16 mouse cellular contexts compared by ENCODE assay signal in genomic region chr15:12907962-12908719, GRCm38 (mm10).
A peak's percentile ranks its signal among the peaks of the same experiment; 100 is the strongest.
DNase-seq lines count a peak whose midpoint lies in the region; ATAC-seq lines count a peak whose summit lies in the region.
"Had no signal": no experiment of that assay in that cellular context is flagged by ENCODE, and none has a peak within 500 bp of the region (broad histone marks: within the 10 kb centered on the region; RNA-seq: fewer than 3 reads in every experiment).

No protein-coding gene starts in this region.

- ATAC-seq in heart, embryonic 14.5 days (ENCODE audit: insufficient number of reproducible peaks, insufficient read depth, low FRiP score, low read depth): peak; percentile 67
- ATAC-seq in liver, embryonic 12.5 days: peak; percentile 79
- ATAC-seq in granulocyte monocyte progenitor cell, adult 5-6 weeks (replicated peaks; ENCODE audit: poor library complexity, severe bottlenecking): no peak
- ATAC-seq: Patski had no signal

- peaks cover 9 to 22% of the 10 kb centered on the region in 2 experiments for H3K4me1 ChIP-seq in heart, embryonic 14.5 days (ENCODE audit: control insufficient read depth in 2 of 2, insufficient read depth in 2 of 2, low read length in 2 of 2)
- peaks cover 12% of the 10 kb centered on the region for H3K4me1 ChIP-seq in liver, embryonic 12.5 days

- no peaks in the 10 kb centered on the region for H3K27me3 ChIP-seq in heart, embryonic 14.5 days (ENCODE audit: control insufficient read depth, insufficient read depth, low read length)
- H3K27me3 ChIP-seq in liver, embryonic 12.5 days (replicated peaks): no peaks in the 10 kb centered on the region
- H3K27me3 ChIP-seq: CH12.LX, Patski had no signal

- H3K36me3 ChIP-seq in heart, embryonic 14.5 days (ENCODE audit: control insufficient read depth, insufficient read depth, low read length): peaks cover 52% of the 10 kb centered on the region
- peaks cover 80% of the 10 kb centered on the region for H3K36me3 ChIP-seq in liver, embryonic 12.5 days

- WGBS in heart, embryonic 14.5 days: 28% methylated on average over 19 of the region's 19 CpGs
- 75% methylated on average over 19 of the region's 19 CpGs for WGBS in liver, embryonic 12.5 days (ENCODE audit: insufficient replicate concordance)

- peak overlapping the region; percentile 24 for H3K4me2 ChIP-seq in heart, embryonic 14.5 days (ENCODE audit: low read length)
- H3K4me2 ChIP-seq in liver, embryonic 12.5 days: no peak overlapping the region

- H3K27ac ChIP-seq in heart, embryonic 14.5 days (replicated peaks in 1 of 2; ENCODE audit: control insufficient read depth in 1 of 2, insufficient read depth in 1 of 2, low read depth in 2 of 2, low read length in 2 of 2): peak overlapping the region; percentile 25 to 43; a peak in 2 of 4 replicates
- no peak overlapping the region for H3K27ac ChIP-seq in liver, embryonic 12.5 days
- H3K27ac ChIP-seq: layer of hippocampus, adult 2 months had no signal

- H3K9ac ChIP-seq in heart, embryonic 14.5 days (ENCODE audit: low read length): no peak overlapping the region
- H3K9ac ChIP-seq in liver, embryonic 12.5 days: no peak overlapping the region

- DNase-seq in heart, postnatal 4 days: no peak
- DNase-seq in retina, adult 2 months (ENCODE audit: low read depth, low spot score): peak; percentile 58
- no peak for DNase-seq in retina, embryonic 14.5 days (ENCODE audit: low spot score)
- DNase-seq in gastrocnemius, postnatal 25 days: no peak
- DNase-seq: cerebellum, adult 9-10 months; gastrocnemius, postnatal 36 days; kidney, adult 9 months; lung, postnatal 10 days; right cerebral cortex, adult 18-20 months; thymus, postnatal 25 days had no signal

- H3K9me3 ChIP-seq in heart, embryonic 14.5 days (ENCODE audit: control insufficient read depth, low read length): no peaks in the 10 kb centered on the region
- H3K9me3 ChIP-seq in liver, embryonic 12.5 days (replicated peaks): no peaks in the 10 kb centered on the region

- H3K4me3 ChIP-seq in heart, embryonic 14.5 days (ENCODE audit: control insufficient read depth in 1 of 2, insufficient read depth in 1 of 2, low read depth in 1 of 2, low read length in 2 of 2): no peak overlapping the region
- H3K4me3 ChIP-seq in liver, embryonic 12.5 days: no peak overlapping the region
